Mouse (Mus musculus): Measurements from ENCODE around the gene 4933402E13Rik. TPM values are rescaled to one million over a fixed set of nuclear protein-coding genes. Genes with fewer than 3 reads are reported as not detected.

4933402E13Rik gene
- not detected in 2 replicates for total RNA-seq (2014; fragmentation: Nextera tagmentation)
- total RNA-seq (2017), result not detected in 2 replicates
- not detected in 2 replicates for polyA plus RNA-seq (2012)

DNA sequence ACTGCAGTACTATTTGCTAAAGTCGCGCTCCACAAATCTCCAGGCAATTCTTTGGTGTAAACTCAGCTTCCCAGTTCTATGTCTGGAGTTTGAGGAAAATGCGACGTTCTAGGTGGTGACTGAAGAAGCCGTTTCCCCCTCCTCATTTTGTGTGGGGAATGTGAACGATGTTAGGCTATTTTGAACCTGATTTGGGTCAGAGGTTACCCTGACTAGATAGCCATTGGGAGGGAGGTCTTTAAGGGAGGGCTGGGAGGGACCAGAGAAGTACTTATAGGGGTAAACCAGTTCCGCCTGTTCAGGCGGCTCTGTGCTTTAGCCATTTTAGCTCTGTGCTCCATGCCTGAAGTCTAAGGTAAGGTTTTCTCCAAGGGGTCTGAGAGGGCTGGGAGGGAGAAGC, at the start of gene 4933402E13Rik:
Gene 4933402E13Rik, plus strand, starts transcription at position 301 of the 400 bp plus-strand sequence.
- TF ChIP-seq GATA2 (IDR thresholded peaks at IDR 0.05; ENCODE audit: borderline replicate concordance, low read depth, low read length) (no peak), GATA1 (IDR thresholded peaks at IDR 0.05; ENCODE audit: borderline replicate concordance, low read length) (no peak), POLR2AphosphoS5 (IDR thresholded peaks at IDR 0.05; ENCODE audit: insufficient replicate concordance, low read depth, low read length) (no peak), CTCF (IDR thresholded peaks at IDR 0.05; ENCODE audit: low read depth, low read length) (no peak), TAL1 (conservative IDR thresholded peaks at IDR 0.05; ENCODE audit: low read depth, low read length) (no peak)

More for the DNA sequence above, at the start of gene 4933402E13Rik:
- Histone ChIP-seq H3K36me3 (replicated peaks) (no peaks in the 10 kb centered on the region), H3K4me3 (ENCODE audit: low read depth, low read length) (no peak within 1 kb of the TSS), H3K4me1 (ENCODE audit: insufficient read depth, low read depth, low read length) (no peaks in the 10 kb centered on the region), H3K27me3 (ENCODE audit: insufficient read depth, low read length) (no peaks in the 10 kb centered on the region), H3K9me3 (replicated peaks) (no peaks in the 10 kb centered on the region)
- no peak for DNase-seq (ENCODE audit: low spot score)
- no peak for ATAC-seq (ENCODE audit: extremely low read depth, insufficient number of reproducible peaks, low FRiP score, poor library complexity, severe bottlenecking)

Other genes with a start within 250 kb of the 4933402E13Rik start
- gene 4931400O07Rik, start 184.5 kb downstream of the 4933402E13Rik start, total RNA-seq (2014; fragmentation: Nextera tagmentation), result not detected in 2 replicates
- not detected in 2 replicates for gene 4931400O07Rik, start 184.5 kb downstream of the 4933402E13Rik start, total RNA-seq (2017)
- not detected in 2 replicates for gene 4931400O07Rik, start 184.5 kb downstream of the 4933402E13Rik start, polyA plus RNA-seq (2012)

Data from G1E (cell line).